Mouse (Mus musculus) G1E (cell line): ENCODE measurements around the gene Arid3a. TPM values are rescaled to one million over a fixed set of nuclear protein-coding genes. Genes with fewer than 3 reads are reported as not detected.
A peak's percentile ranks its signal among the peaks of the same experiment; 100 is the strongest.

ENCODE experiments used
- ATAC-seq: 2 replicates; pipeline ENCODE4 v1.8.0; 2016; ENCODE audit warnings: mild to moderate bottlenecking; ENCODE audit not compliant: insufficient number of reproducible peaks, poor library complexity, low FRiP score, severe bottlenecking; ENCODE audit errors: extremely low read depth
- DNase-seq: peaks from one replicate; pipeline ENCODE4 v3.0.0; 2012; ENCODE audit warnings: low spot score
- H3K27me3 ChIP-seq: 2 replicates; pipeline ENCODE4 v1.6.1; 2012; ENCODE audit warnings: mild to moderate bottlenecking, low read length, inconsistent platforms; ENCODE audit not compliant: insufficient read depth
- H3K36me3 ChIP-seq: replicated peaks from 2 replicates; pipeline ENCODE3; 2012; ENCODE audit warnings: mild to moderate bottlenecking, inconsistent platforms
- H3K4me1 ChIP-seq: 2 replicates; pipeline ENCODE4 v1.6.1; 2012; ENCODE audit warnings: low read depth, low read length, inconsistent platforms, mixed read lengths; ENCODE audit not compliant: insufficient read depth
- H3K4me3 ChIP-seq: 2 replicates; pipeline ENCODE4 v1.5.1; 2012; ENCODE audit warnings: low read depth, mild to moderate bottlenecking, inconsistent platforms, low read length, moderate library complexity, mixed read lengths
- H3K9me3 ChIP-seq: replicated peaks from 2 replicates; pipeline ENCODE4 v1.6.1; 2012; ENCODE audit warnings: inconsistent platforms
- CTCF ChIP-seq: IDR thresholded peaks from 2 replicates; pipeline ENCODE4 v1.5.1; 2012; ENCODE audit warnings: low read depth, low read length, inconsistent platforms, mixed read lengths
- GATA1 ChIP-seq: IDR thresholded peaks from 2 replicates; pipeline ENCODE4 v1.6.1; 2012; ENCODE audit warnings: borderline replicate concordance, low read length, inconsistent platforms, mixed read lengths
- GATA2 ChIP-seq: IDR thresholded peaks from 2 replicates; pipeline ENCODE4 v1.6.1; 2012; ENCODE audit warnings: low read depth, low read length, inconsistent platforms, borderline replicate concordance
- POLR2AphosphoS5 ChIP-seq: IDR thresholded peaks from 2 replicates; pipeline ENCODE4 v1.6.1; 2012; ENCODE audit warnings: low read depth, low read length, inconsistent platforms; ENCODE audit not compliant: insufficient replicate concordance
- TAL1 ChIP-seq: conservative IDR thresholded peaks from 2 replicates; pipeline ENCODE4 v1.6.1; 2012; ENCODE audit warnings: low read depth, low read length, inconsistent platforms, mixed read lengths
- polyA plus RNA-seq: library from polyadenylated mRNA; stranded (reverse); fragments of >175 nt; gene quantifications from 2 replicates; pipeline ENCODE4 v1.2.3, GENCODE M21; 2012
- total RNA-seq, 2 experiments: library from RNA; stranded (forward) in 1 of 2; stranded (reverse) in 1 of 2; fragments of 200-1000 nt in 1 of 2; fragments of >200 nt in 1 of 2; fragmentation: Nextera tagmentation in 1 of 2; gene quantifications; 2 replicates each; pipeline ENCODE4 v1.2.3; 2014 to 2017

The Arid3a gene
- total and polyA plus RNA-seq, 3 experiments, result 32.8 to 164 (median 35.4) TPM

- peaks cover 79% of the 10 kb centered on the region for H3K36me3 ChIP-seq
- H3K27me3 ChIP-seq, result peaks cover 7% of the 10 kb centered on the region; the same call in 1 of the 2 replicates
- no peak for DNase-seq
- TF ChIP-seq POLR2AphosphoS5 (no peak), TAL1 (no peak), GATA2 (no peak), CTCF (no peak)
- H3K4me1 ChIP-seq, result peaks cover 34% of the 10 kb centered on the region
- no peak for ATAC-seq
- H3K9me3 ChIP-seq, result peaks cover 4% of the 10 kb centered on the region
- H3K4me3 ChIP-seq, result no peak overlapping the region
These were observed 42.3 kb downstream of the Arid3a start for GRCm38 (mm10) chr10:79969124-79969568.

GRCm38 (mm10) chr10:79970415-79971182 lies 43.8 kb downstream of the Arid3a start, which contains the start of gene Grin3b:
Gene Grin3b (plus strand): TSS chr10:79970715.
- Histone ChIP-seq H3K27me3 (peaks cover 8% of the 10 kb centered on the region; the same call in 1 of the 2 replicates), H3K4me3 (no peak within 1 kb of the TSS)

GRCm38 (mm10) chr10:79971183-79971497 lies 44.3 kb downstream of the Arid3a start:
- H3K4me3 ChIP-seq, result no peak overlapping the region
- DNase-seq, result no peak
- TF ChIP-seq TAL1, result no peak
- TF ChIP-seq POLR2AphosphoS5, result no peak
- no peak for TF ChIP-seq GATA2
- TF ChIP-seq GATA1, result no peak
- TF ChIP-seq CTCF, result no peak
- H3K4me1 ChIP-seq, result peaks cover 31% of the 10 kb centered on the region
- H3K9me3 ChIP-seq, result peaks cover 22% of the 10 kb centered on the region
- H3K36me3 ChIP-seq, result peaks cover 79% of the 10 kb centered on the region
- H3K27me3 ChIP-seq, result peaks cover 10% of the 10 kb centered on the region; the same call in 1 of the 2 replicates
- ATAC-seq, result no peak

More at GRCm38 (mm10) chr10:79970415-79971182, 43.8 kb downstream of the Arid3a start, which contains the start of gene Grin3b:
- DNase-seq (no peak), ATAC-seq (no peak)
- TF ChIP-seq POLR2AphosphoS5 (0 out of 2 replicates have a peak, but pooled peaks have one; percentile 60), GATA1 (no peak)
- Histone ChIP-seq H3K4me1 (peaks cover 33% of the 10 kb centered on the region), H3K36me3 (peaks cover 79% of the 10 kb centered on the region), H3K9me3 (peaks cover 17% of the 10 kb centered on the region)

GRCm38 (mm10) chr10:79972831-79973230 lies 46.0 kb downstream of the Arid3a start:
- Histone ChIP-seq H3K9me3 (peaks cover 39% of the 10 kb centered on the region), H3K36me3 (peaks cover 79% of the 10 kb centered on the region), H3K4me3 (no peak overlapping the region), H3K27me3 (peaks cover 13% of the 10 kb centered on the region; the same call in 1 of the 2 replicates), H3K4me1 (peaks cover 21% of the 10 kb centered on the region)
- ATAC-seq (no peak), DNase-seq (no peak)
- no peak for TF ChIP-seq GATA1

GRCm38 (mm10) chr10:79974087-79974486 lies 47.2 kb downstream of the Arid3a start:
- DNase-seq (no peak), ATAC-seq (no peak)
- H3K36me3 ChIP-seq, result peaks cover 79% of the 10 kb centered on the region
- TF ChIP-seq GATA1, result no peak
- TF ChIP-seq POLR2AphosphoS5, result no peak
- TF ChIP-seq GATA2, result no peak
- no peak for TF ChIP-seq CTCF
- no peak for TF ChIP-seq TAL1
- H3K27me3 ChIP-seq, result peaks cover 13% of the 10 kb centered on the region; the same call in 1 of the 2 replicates
- peaks cover 52% of the 10 kb centered on the region for H3K9me3 ChIP-seq
- H3K4me3 ChIP-seq, result no peak overlapping the region; the same call in 1 of the 2 replicates
- H3K4me1 ChIP-seq, result peaks cover 15% of the 10 kb centered on the region

- Histone ChIP-seq H3K4me3 (no peak overlapping the region), H3K27me3 (peaks cover 13% of the 10 kb centered on the region; the same call in 1 of the 2 replicates), H3K4me1 (peaks cover 21% of the 10 kb centered on the region), H3K9me3 (peaks cover 57% of the 10 kb centered on the region), H3K36me3 (peaks cover 79% of the 10 kb centered on the region)
- TF ChIP-seq POLR2AphosphoS5 (no peak), GATA2 (no peak), GATA1 (no peak), CTCF (no peak), TAL1 (no peak)
- ATAC-seq (no peak), DNase-seq (no peak)
These were observed 47.8 kb downstream of the Arid3a start for GRCm38 (mm10) chr10:79974668-79975067.
